Mouse (Mus musculus) lung, adult 18-20 months (tissue): ENCODE measurements at regions not wholly inside any gene's neighbourhood (a gene's known extent, or its start where the extent isn't known, plus 50 kb on each side); places are given as distances from the start of the nearest gene placed in this dataset.
"Not testable (repeated sequence)": the region's sequence is repeated elsewhere in the genome, so short reads cannot be mapped to it uniquely, and the experiment has no call there.

ENCODE experiments used
- DNase-seq, 2 experiments: peaks; one replicate each; pipeline ENCODE4 v3.0.0; 2022; ENCODE audit warnings: mixed read lengths in 2 of 2

DNA sequence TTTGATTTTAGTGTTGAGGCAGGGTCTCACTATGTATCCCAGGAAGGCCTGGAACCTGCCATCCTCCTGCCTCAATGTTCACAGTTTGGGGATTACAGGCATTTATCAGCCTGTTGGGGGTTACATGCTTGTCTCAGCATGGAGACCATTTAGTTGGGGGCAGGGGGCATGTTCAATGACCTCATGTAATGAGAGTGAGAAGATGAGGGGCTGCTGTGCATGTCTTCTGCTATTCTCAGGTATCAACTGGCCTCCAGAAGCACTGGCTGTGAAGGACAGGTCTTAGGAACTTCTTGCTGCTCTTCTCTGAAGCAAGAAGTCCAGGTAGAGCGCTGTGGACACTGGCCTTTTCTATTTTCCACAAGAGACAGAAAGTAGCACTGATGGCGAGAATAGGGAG is 350.9 kb downstream of the Plekhb2 start:
- DNase-seq, result no peak

DNA sequence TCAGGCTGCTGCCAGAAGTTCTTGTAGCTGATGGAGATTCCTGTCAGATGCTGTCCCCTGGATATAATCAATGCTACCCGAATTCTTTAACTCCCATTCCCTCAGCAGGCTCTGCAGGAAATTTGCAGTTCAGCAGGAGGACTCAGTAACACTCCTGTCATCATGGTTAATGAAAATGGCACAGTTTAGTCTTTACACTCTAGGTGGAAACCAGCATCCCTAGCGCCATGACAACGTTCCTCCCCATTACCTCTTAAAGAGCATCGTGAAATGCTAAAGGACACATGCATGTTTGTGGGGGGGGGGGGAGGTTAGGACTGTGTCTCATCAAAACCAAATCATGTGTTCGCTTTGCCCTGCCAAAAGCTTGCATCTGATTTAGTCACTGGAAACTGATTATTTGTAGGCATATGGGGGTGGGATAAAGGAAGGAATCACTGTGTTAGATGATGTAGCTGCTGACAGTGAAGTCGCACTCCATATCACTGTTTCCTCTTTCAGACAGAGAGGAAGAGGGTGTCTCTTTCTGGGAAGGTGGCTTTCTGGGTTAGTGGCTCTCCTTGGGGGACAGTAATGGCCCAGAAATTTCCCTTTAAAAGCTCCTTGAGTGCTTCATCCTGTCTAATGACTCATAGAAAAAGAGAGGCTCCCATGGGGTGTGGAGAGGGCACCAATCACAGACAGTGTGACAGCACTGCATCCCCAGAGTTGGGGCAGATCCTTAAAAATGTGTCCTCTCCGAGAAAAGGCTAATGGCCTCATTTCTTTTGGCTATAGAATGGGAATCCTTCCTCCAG is 351.5 kb downstream of the Plekhb2 start:
- no peak for DNase-seq

DNA sequence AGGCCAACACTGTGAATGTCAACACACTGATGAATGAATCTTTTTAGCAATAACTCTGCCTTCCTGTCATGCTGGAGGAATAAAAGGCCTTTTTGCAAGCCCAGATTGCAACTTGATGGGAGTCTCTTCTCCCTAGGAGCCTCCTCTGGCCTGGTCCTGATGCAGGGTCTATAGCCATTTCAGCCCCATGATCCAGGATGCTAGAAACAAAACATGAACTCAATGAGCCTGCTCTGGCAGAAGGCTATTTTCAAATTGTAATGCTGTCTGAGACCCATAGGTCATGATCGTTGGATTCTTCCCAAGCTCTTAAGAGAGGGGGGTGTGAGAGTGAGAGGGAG is 352.1 kb downstream of the Plekhb2 start:
- DNase-seq, result no peak

DNA sequence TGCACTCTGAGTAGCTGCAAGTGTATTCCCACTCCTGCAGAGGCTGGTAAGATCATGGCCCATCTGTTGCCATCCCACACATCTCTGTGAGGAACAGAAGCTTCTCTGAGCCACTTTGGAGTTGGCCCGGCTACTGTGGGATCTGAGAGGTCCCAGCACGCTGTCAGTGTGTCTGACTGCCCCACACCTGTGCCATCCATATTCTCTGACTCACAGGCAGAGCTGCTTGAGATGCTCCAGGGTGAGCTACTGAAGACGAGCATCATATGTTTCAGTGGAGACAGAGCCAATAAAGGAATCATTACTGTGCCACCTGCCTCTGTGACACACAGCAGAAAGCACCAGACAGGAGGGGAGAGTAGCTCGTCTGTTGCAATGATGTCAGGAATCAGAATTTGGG is 352.8 kb downstream of the Plekhb2 start:
- no peak for DNase-seq

DNA sequence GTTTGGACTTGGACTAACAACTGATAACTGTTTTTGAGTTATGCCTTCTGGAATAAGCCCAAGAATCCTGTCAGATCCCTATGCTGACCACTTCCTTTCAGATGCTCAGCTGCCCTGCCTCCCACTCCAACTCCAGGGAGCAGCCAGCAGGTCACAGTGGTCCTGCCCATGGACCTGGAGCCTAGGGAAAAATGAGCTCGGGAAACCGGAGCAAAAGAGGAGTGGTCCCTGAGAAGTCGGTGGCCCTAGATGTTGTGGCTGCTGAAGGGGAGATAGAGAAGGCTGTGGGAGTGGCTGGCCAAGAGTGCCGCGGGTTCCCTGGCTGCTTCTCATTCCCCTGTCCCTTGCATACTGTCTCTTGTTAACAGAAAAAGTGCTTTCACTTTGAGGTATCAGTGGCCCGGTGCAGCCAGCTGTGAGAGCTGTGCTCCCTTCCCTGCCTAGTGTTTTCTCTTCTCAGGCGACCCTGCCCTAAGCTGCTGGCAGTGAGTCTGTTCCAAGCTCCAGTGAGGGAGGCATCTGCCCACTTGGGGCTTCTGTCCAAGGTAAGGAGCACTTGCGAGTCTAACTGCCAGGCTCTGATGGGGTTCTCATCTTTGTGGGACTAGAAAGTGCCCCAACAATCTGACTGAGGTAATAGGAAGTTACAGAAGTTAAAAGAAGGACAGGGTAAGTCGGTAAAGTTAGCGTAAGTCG is 357.2 kb downstream of the Plekhb2 start:
- DNase-seq, result no peak

DNA sequence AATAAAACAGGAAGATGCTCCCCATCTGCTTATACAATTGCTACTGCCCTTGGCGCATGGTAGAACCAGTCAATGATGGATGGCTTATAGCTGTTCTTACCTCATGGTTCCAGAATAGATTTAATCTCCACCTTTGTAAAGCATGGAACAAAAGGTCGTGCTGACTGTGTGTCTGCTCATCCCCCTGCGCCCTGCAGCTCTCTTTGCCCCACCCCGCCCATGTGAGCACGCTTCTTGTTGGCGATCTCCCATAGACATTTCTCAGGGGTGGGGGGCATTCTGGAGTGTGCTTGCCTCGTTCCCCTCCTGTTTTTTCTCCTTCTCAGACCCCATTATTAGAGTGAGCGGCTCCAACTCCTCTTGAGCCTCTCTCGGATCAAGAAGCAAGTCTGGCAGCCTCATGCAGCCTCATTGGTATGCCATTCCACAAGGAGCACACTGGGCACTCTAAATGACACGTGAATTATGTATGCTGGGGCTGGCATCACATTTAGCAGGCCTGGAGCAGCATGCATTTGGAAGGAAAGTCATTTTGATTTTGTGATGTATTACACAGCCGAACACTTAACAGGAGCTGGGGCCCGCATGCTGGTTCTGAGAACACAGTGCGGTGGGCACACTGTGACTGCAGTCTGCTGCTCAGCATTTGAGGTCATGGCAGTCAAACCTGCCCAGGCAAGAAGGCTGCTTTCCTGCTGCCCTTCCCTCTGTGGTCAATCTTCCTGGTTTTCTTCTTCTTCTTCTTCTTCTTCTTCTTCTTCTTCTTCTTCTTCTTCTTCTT is 362.5 kb downstream of the Plekhb2 start:
- no peak for DNase-seq

DNA sequence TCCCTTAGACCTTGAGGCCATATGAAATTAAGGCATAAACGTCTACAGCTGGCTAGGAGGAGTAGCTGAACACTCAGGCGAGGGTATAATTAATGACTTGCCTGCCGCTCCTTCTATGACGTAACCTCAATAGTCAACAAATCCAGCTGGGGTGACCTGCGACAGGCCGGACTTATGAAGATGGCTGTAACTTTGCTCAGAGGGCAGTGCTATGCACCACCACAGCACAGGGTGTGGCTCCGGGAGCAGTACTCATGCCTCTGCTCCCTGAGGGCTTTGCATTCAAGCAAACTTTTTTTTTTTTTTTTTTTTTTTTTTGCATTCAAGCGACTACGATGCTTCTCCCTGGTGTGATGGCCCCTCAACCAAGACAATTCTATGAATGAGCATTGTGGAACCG is 364.1 kb downstream of the Plekhb2 start:
- DNase-seq, result no peak

DNA sequence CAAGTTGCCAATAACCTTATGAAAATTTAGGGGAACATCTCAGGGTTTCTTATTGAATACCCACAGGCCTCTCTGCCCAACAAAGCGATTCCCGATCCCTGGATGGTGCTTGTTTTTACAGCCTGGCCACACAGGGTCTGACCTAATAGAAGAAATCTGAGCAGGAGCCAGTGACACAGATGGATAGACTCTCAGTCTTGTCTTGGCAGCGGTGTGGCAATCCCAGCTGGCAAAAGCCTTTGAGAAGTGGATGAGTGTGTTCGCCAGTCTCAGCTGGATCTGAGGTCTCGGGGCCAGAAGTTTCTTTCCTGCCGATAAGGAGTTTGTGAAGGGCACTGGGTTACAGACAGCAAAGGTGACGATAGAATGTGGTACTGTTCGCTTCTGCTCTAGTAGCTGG is 366.6 kb downstream of the Plekhb2 start:
- no peak for DNase-seq

DNA sequence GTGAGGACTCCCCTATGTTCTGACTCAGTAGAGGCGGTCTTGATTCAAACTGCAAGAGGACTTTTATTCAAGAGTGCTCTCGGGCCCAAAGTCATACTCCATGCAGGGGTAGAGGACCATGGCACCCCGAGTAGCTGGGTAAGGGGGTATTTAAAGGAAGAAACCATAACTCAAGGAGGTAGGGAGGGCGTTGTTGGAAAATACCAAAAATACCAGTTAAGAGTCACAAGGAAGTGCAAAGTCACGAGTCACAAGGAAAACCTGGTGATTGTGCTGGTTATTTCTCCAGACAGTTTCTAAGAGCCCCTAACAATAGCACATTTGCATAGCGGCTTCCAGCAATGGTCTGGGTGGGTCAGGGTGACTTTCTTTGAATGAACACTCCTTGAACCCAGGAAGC is 370.4 kb downstream of the Plekhb2 start:
- DNase-seq, result not testable (repeated sequence)

DNA sequence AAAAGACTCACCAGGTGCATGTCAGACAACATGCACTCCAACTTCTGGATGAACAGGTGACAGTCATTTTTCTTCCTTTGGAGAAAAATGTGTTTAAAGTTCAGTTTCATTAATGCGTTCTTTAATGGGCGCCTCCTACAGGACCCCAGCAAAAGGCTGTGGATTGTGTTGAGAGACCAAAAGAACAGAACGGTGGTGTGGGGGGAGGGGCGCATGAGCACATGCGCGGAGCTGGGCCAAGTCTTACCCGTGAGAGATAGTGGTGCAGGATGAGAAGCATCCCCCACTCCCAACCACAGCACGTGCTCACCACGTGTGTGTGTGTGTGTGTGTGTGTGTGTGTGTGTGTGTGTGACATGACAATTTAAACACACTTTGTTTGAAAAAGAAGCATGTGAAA is 371.0 kb downstream of the Plekhb2 start:
- no peak for DNase-seq

DNA sequence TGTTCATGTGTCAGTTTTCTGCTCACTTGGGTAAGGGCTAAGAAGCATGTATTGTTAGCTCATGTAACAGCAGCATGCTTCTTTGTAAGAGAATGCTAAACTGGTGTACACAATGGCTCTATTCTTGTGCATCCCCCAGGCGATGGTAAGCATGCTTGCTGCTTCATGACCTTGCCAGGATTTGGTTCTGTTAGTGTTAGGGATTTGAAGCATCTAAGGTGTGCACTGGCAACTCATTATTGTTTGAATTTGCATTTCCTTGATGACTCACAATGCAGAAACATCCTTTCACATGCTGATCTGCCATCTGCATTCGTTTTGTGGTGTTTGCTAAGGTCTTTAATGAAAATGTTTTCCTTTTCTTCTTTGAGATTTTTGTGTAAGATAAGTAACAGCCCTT is 382.8 kb downstream of the Plekhb2 start:
- no peak for DNase-seq

DNA sequence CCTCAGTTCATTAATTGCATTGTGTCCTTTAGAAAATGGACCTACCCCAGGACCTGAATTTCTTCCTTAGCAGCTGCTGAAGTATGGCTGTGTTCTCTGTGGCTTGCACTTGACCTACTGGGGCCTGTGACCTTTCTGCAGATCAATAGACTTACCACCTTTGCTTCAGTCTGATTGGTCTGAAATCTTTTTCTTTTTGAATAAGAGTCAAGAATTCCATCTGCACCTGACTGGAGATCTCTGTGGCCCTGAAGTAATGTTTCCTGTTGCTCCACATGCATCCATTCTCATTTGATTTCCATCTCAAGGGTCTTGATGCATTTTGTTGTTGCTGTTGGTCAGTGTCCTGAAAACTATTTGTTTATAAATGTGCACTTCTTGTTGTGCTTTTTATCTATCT is 388.4 kb downstream of the Plekhb2 start:
- DNase-seq, result no peak

DNA sequence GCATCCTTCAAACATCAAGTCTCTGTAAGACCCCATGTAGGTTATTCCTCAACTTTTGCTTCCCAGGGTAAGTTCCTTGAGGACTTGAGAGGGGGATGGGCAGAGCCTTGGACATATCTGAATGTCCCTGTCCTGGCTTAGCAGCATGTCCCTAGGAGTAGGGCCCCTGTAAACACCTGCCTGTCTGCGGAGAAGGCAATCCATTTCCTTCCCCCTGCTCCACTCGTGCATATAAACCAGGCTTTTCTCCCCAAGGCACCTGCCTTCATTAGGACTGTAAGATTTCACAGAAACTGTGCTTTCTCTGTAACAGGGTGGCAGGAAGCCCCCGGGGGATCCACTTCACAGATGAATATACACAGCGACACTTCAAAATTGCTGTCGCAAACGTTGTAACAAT is 393.1 kb downstream of the Plekhb2 start:
- DNase-seq, result no peak

DNA sequence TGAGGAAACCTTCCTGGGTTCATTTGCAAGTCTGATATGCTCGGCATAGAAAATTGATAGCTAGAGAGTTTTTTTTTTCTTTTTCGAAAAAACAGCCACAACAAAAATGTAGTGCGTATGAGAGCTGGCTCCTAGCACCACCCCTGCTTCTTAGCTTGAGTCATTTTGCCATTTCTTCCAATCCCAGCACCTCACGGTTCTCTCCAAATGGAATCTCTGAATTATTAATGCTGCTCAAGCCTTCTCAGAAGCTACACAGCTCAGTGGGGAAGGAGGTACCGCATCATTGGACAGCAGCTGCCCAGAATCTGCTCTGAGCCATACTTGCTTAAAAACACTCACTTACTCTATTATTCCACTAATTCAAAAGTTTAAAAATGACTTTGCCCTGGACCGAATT is 393.6 kb downstream of the Plekhb2 start:
- DNase-seq, result no peak

DNA sequence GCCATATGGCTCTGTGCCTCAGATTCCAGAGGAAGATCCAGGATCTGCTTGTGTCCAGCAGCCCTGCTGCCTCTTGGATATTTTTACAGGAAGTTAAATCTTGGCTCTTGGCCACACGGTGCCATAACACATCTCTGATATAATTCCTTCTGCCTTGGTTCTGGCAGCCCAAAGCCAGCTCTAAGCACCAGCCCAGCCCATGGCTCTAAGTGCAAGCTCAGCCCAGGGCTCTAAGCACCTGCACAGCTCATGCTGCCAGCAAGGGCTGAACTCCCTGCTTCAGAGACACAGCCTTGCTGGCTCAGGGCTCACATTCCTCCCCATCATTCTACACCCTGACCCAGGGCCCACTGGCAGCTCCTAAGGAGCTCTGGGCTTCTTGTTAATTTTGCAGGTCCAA is 415.3 kb downstream of the Plekhb2 start:
- DNase-seq, result peak; percentile 1 to 7

DNA sequence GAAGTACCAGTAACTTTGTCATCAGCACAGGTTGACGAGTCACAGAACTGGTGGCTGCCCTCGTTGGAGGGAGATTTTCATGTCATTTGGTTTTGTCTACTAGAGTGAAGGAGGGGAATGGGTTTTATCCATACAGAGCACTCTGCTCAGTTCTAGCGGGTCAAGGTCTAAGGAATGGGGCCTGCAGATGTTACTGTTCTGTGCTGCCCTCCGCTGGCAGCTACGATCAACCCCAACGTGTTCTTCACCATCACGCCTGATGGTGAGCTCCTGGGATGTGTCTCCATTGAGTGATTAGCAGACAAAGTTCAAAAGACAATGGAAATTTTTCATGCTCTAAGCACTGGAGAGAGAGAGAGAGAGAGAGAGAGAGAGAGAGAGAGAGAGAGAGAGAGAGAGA is 416.9 kb downstream of the Plekhb2 start:
- DNase-seq, result no peak

DNA sequence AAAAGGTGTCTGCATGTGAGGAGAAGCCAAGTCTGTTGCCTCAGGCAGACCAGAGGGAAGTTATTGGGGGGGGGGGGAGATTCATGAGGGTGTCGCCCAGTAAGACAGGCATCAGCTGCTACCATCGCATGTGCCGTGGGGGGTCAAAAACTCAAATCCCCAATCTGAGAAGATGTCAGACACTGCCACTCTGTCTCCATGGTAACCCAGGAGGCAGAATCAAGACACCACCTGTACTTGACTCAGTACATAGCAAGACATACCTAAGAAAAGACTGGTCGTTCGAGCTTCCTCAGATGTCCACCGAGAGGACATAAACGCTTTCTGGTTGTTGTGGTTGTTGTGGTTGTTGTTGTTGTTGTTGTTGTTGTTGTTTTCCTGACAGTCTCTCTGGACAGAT is 418.1 kb downstream of the Plekhb2 start:
- DNase-seq, result no peak

DNA sequence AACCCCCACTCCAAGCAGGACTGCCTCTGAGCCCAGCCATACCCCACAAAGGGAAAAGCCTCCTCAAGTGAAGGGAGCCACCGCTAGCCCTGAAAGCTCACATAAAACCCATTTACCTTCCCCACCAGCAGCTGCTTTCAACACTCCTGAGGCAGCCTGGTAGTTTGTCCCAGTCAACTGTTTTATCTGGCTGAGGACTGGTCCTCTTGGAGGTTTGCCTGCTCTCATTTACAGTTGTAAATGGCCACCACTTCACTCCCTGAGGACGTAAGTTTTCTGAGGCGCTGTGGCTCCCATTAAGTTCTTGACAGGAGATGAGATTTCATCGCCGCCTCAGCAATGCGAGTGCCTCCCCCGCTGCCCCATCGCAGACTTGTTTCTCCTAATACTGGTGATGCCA is 425.2 kb downstream of the Plekhb2 start:
- no peak for DNase-seq
